Mouse (Mus musculus): ENCODE data around the gene Tceal3. TPM values are rescaled to one million over a fixed set of nuclear protein-coding genes. Genes with fewer than 3 reads are reported as not detected.
A peak's percentile ranks its signal among the peaks of the same experiment; 100 is the strongest.
"Not testable (repeated sequence)": the region's sequence is repeated elsewhere in the genome, so short reads cannot be mapped to it uniquely, and the experiment has no call there.

Tceal3 gene
- total and polyA plus RNA-seq, 3 experiments = 0.33 to 0.80 (median 0.50) TPM

- Histone ChIP-seq H3K36me3 (ENCODE audit: control insufficient read depth, insufficient read depth, low read length) (no peaks in the 10 kb centered on the region), H3K4me3 (peak overlapping the region; percentile 55), H3K4me1 (ENCODE audit: control insufficient read depth, insufficient read depth, low read length) (no peaks in the 10 kb centered on the region), H3K27ac (peak overlapping the region; percentile 61), H3K27me3 (ENCODE audit: control insufficient read depth, insufficient read depth, low read length) (no peaks in the 10 kb centered on the region), H3K79me2 (replicated peaks; ENCODE audit: control insufficient read depth, insufficient read depth, low read length) (no peaks in the 10 kb centered on the region), H3K9ac (ENCODE audit: low read depth, low read length) (peak overlapping the region; percentile 29; the same call in 1 of the 2 replicates)
- no peak for DNase-seq
- intact Hi-C loops (cut with DNase I) = no loop called here
- TF ChIP-seq CTCF (IDR thresholded peaks at IDR 0.05) = no peak
- TF ChIP-seq POLR2A (IDR thresholded peaks at IDR 0.05; ENCODE audit: insufficient read depth, low read depth, low read length) = no peak
- no peak for TF ChIP-seq EP300 (IDR thresholded peaks at IDR 0.05; ENCODE audit: insufficient read depth, low read depth, low read length)
- WGBS = 28% methylated on average over 14 of the region's 14 CpGs
Observed at GRCm38 (mm10) chrX:136708782-136709181, 118.1 kb downstream of the Tceal3 start.

- H3K9ac ChIP-seq (ENCODE audit: low read depth, low read length); H3K4me3 ChIP-seq; H3K36me3 ChIP-seq (ENCODE audit: control insufficient read depth, insufficient read depth, low read length); H3K27me3 ChIP-seq (ENCODE audit: control insufficient read depth, insufficient read depth, low read length); H3K79me2 ChIP-seq (replicated peaks; ENCODE audit: control insufficient read depth, insufficient read depth, low read length); DNase-seq; intact Hi-C loops (cut with DNase I); H3K4me1 ChIP-seq (ENCODE audit: control insufficient read depth, insufficient read depth, low read length); H3K27ac ChIP-seq: not testable (repeated sequence)
- 69% methylated on average over 3 of the region's 3 CpGs for whole genome bisulfite sequencing
Observed at GRCm38 (mm10) chrX:136714742-136715474, 124.3 kb downstream of the Tceal3 start.

Other genes starting within 250 kb of the Tceal3 start
- gene Kir3dl1, start 72.8 kb upstream of the Tceal3 start, total RNA-seq (2021) = not detected
- not detected in 2 replicates for gene Kir3dl1, start 72.8 kb upstream of the Tceal3 start, polyA plus RNA-seq (2012; rRNA removed)
- gene Kir3dl2, start 46.8 kb upstream of the Tceal3 start, total RNA-seq (2021) = not detected
- gene Kir3dl2, start 46.8 kb upstream of the Tceal3 start, polyA plus RNA-seq (2012; rRNA removed) = not detected in 2 replicates
- gene Tceal1, start 117.1 kb downstream of the Tceal3 start, total RNA-seq (2021) = 1 to 10 TPM; 4.8 TPM
- gene Tceal1, start 117.1 kb downstream of the Tceal3 start, polyA plus RNA-seq (2012; rRNA removed) = 2.0 and 3.2 TPM in 2 replicates
- gene Morf4l2, start 152.8 kb downstream of the Tceal3 start, total RNA-seq (2021) = 10 to 100 TPM; 76.0 to 90.4 TPM
- gene Morf4l2, start 152.8 kb downstream of the Tceal3 start, polyA plus RNA-seq (2012; rRNA removed) = 27.5 and 60.8 TPM in 2 replicates
- not detected for gene Glra4, start 189.3 kb downstream of the Tceal3 start, total RNA-seq (2021)
- not detected in 2 replicates for gene Glra4, start 189.3 kb downstream of the Tceal3 start, polyA plus RNA-seq (2012; rRNA removed)
- gene Plp1, start 231.8 kb downstream of the Tceal3 start, total RNA-seq (2021) = 1 to 10 TPM; 3.2 to 3.6 TPM
- gene Plp1, start 231.8 kb downstream of the Tceal3 start, polyA plus RNA-seq (2012; rRNA removed) = 7.3 and 11.2 TPM in 2 replicates